Mouse (Mus musculus) cerebellum, postnatal 10 days (tissue): ENCODE measurements around the gene Gtf2f2.

ENCODE experiments used
- DNase-seq, 2 experiments: peaks; one replicate each; pipeline ENCODE4 v3.0.0; 2021; ENCODE audit warnings: mixed read lengths in 2 of 2

Gtf2f2 gene

DNA sequence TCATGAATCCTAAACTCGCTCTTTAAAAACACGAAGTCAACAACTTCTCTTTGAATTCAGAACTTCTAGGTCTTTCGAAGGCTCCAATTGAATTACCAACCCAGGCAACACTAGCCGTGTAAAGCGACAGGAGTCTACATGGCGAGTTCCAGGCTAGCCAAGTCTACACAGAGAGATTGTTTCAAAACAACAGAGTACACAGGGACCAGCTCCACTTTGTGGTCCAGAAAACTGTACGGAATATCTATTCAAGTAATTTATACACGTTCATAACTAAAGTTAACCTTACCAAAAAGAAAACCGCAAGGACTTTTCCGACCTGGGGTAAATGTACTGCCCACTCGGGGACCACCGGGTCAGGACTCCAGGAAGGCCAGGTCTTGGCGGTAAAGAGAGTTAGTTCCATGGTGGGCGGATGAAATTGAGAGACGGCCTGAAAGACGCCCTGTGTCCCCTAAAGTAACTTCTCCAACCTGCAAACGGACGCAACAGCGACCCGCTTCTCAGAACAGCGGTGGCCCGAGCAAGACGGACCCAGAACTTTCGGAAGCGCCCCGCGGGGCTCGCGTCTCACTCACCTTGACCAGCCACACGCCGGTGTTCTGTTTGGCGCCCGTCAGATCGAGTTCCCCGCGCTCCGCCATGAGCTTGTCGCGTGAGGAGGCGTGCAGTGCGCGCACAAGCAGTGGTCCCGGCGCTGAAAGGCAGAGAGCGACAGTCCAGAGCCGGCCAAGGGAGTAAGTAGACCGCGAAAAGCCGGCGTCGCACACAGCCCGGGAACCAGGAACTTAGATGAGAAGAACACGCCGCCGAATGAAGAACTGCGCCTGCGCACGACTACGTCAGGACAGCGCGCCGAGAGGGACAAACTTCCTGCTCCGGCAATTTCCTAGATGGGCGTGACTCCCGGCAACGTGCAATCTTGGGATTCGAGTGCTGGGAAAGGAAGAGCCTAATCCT lies at the start of gene Gtf2f2:
TSS of gene Gtf2f2 (minus strand) at position 764 of the 960 bp plus-strand sequence.
- DNase-seq, result peak; percentile 97 to 98

DNA sequence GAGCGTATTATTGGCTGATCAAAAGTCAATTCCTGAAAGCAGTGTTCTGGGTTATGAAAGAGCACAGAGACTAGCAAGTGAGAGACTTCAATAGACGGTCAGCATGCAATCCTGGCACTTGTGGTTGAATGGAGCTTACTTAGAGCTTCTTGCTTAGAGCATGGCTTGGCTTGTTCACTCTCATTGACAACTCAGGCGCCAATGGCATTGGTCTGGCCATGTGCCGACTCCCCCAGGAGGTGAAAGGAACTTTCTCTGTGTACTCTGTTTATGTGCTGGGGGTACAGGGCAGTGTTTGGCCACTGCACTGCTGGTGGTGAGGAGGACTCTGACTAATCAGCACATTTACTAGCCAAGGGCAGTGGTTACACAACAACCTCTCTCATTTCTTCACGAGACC lies 48.8 kb upstream of the Gtf2f2 start:
- peak; percentile 17 to 47 for DNase-seq

DNA sequence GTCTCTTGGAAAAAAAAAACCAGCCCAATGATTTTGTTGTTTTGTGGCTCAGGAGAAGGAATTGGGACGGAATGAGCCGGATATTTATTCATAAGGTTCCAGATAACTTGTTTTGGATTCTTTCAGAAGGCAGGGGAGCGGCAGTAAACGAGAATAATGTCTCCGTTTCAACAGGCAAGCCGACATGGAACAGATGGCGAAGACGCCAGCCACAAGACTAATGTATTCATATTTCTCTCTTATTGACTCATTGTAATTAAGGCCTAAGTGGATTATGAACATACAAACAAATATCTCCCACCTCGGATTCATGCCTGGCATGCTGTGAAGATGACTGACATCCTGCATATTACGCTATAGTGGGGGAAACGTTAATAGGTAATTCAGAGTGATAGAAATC lies 43.1 kb upstream of the Gtf2f2 start:
- DNase-seq, result peak in 1 of 2 experiments; percentile 19

DNA sequence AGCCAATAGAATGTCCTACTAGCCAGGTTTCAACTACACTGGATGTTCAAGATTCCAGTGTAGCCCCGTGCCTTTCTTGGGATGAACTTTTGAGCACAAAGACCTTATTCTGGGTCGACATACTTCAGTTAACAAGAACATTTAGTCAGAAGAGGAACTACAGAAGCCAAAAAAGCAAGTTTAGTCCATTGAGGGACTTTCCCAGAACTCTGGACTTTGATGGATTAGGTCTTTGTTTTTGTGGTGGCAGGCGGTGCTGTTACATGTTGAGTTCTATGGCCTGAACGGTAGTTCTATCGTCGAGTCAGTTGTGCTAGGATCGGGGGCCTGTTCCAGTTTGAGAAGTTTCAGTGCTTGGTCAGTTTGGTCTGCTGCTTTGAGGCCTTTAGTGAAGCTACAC lies 41.3 kb upstream of the Gtf2f2 start:
- DNase-seq, result no peak

- DNase-seq, result no peak
These were observed 35.1 kb upstream of the Gtf2f2 start for GRCm38 (mm10) chr14:76045767-76046166.

DNA sequence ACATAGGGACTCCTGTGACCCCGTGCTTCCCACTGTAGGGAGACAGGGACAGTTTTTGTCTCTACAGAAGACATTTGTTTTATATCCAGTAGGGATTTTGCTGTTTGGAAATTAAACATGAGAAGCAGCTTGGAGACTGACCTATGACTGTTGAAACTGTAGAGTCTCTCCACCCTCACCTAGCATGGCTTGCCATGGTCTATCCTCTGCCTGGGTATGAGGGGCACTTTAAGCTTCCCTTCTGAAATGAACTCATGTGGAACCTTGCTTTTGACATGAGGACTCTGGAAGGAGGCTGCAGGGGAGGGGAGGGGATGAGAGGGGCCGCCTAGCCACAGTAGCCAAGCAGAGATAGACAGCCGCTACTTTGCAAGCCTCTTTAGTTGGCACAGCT lies 33.5 kb upstream of the Gtf2f2 start:
- no peak for DNase-seq

GRCm38 (mm10) chr14:76043251-76044163 lies 32.8 kb upstream of the Gtf2f2 start:
- DNase-seq, result no peak

DNA sequence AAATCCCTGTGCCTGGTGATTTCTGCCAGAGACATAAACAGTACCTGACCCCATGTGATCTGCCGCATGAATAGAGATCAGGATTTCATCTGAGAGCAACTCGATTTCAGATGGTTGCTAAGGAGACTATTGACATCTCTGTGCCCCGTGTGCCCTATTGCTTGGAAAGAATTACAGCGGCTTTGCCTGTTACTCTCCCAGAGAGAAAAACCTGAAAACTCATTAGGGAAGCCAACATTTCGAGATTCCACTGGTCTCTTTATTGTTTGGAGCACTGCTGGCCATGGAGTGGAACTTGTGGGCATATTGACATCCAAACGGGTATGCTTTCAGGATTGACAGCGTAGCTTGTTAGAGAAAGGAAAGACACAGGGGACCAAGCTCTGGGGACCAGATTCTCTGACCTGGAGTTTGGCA lies 22.6 kb upstream of the Gtf2f2 start:
- peak; percentile 46 to 49 for DNase-seq

DNA sequence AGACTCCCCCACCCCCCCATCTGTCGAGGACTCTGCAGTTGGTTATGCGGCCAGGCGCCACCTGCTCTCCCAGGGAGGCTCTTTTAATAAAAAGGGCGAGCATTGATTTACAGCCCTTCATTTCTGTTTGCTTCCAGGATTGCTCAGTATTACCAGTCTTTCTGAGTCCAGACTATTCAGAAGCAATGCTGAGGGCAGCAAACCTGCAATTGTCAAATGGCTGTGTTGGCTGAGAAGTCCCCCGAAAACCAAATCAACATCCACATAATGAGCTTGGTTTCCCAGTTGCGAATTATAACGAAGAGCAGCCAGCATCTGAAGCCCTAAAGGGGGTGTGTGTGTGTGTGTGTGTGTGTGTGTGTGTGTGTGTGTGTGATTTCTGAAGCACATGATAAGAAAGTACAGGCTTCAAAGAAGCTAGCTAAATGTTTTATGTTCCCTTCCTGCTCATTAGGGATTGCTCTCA lies 22.0 kb upstream of the Gtf2f2 start:
- DNase-seq, result peak; percentile 63 to 67

DNA sequence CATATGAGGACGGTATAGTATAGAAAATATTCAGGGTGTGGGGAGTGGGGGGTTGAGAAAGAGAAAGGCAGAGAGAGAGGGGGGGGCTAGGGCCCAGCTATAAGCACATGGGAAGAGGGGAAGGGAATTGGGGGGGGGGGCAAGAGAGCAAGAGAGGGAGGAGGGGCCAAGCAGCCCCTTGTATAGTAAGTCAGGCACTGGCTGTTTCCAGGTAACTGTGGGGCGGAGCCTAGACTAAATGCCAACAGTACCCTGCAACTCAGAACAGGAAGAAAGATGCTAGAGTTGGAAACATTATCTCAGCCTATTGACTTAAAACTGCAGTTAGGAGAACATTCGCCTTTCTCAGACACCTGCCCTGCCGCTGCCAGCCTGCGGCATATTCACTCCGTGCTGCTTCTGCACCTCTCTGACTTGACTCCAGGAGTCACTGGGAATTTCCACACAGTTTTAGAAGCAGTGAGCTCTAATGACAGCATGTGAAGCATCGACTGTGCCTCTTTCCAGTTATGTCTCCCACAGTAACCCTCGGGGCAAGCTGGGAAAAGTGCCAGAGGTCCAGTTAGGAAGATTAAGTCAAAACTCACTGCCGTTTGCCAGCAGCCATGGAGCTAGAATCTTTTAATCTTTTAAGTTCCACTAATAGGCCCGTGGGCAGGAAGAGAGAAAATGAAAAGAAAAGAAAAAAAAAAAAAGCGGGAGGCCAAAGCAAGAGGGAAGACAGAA lies 20.6 kb upstream of the Gtf2f2 start:
- DNase-seq, result peak; percentile 80 to 87

DNA sequence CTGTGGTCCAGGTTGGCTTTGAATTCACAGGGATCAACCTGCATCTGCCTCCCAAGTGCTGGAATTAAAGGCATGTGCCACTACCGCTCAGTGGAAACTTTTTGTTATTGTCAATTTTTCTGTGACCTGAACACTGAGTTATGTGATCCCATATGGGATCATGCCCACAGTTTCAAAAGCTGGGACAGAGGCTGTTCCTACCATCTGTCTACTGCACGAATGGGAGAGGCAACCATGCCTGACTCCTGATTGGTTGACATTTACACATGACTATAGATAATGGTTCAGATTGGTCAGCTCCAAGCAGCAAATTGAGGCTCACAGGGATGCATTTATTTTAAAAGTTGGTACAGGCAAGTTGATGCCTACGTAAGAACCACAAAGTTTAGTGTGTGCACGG lies 14.0 kb upstream of the Gtf2f2 start:
- no peak for DNase-seq

DNA sequence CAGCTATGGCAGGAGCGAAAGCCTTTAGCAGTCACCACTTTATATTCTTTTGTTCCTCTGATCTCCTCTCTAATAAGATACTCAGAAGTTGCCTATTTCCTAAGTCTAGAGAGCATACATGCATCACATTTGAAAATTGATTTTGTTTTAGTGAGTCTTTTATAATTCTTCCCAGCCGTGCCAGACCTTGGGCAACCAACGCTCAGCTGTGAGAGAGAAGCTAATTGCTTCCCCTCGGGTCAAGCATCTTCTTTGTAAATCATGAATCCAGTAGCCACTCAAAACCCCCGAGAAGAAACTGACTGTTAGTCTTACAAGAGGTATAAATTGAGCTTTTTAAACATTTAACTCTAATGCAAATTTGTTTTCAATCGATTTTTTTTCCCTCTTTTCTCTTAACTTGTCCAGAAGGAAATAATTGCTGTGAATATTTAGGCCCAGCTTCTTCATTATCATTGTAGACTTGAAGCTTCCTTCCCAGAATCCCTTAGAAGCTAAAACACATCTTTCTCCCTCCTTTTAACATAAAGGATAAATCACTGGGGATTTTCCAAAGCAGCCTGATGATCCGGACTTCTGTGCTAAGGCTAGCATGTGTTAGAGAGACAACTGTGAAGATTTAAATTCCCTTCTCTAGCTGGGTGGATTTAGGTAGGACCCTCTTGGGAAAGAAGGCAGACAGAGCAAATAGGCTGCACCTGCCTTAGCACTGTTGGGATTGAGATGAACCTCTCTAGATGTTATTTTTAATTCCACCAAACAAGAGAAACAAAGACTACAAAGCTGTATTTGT lies 10.5 kb upstream of the Gtf2f2 start:
- no peak for DNase-seq

GRCm38 (mm10) chr14:76020259-76020785 lies 9.7 kb upstream of the Gtf2f2 start:
- peak; percentile 23 to 25 for DNase-seq

GRCm38 (mm10) chr14:76017785-76018490 lies 7.3 kb upstream of the Gtf2f2 start:
- peak; percentile 33 to 46 for DNase-seq

DNA sequence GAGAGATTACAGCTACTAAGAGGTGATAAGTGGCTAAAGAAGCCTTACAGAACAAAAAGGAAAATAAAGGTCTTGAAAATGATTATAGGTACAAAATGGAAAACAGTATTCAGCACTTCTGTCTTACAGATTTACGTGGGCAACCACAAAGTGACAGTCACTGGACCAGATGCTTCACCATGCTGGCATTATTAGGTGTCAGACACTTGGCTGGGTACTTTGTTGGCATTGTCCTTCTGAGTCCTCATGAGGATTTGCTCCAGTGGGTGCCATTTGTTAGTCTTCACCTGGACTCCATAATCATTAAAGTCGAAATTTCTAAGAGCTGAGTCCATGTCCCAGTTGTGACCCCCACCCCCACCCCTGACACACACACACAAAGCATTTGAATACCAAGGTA lies 3.7 kb upstream of the Gtf2f2 start:
- DNase-seq, result no peak

GRCm38 (mm10) chr14:76011062-76011457 lies 395 bp upstream of the Gtf2f2 start:
- no peak for DNase-seq

DNA sequence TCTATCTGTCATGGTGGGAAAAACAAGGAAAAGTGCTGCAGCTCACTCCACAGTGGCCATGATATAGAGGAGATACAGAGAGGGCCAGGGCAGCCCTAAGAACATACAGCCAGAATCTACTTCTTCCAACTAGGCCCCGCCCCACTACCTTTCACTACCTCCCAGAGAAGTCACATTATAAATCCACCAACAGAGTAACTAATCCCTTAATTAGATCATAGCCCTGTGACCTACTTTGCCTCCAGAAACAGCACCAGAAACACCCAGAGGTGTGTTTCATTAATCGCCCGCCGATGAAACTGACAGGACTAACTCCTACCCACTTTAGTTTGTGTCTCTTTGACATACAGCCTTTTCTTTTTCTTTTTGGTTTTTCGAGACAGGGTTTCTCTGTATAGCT lies 1.5 kb downstream of the Gtf2f2 start:
- no peak for DNase-seq

- DNase-seq, result no peak
These were observed 2.5 kb downstream of the Gtf2f2 start for GRCm38 (mm10) chr14:76008174-76008573.

DNA sequence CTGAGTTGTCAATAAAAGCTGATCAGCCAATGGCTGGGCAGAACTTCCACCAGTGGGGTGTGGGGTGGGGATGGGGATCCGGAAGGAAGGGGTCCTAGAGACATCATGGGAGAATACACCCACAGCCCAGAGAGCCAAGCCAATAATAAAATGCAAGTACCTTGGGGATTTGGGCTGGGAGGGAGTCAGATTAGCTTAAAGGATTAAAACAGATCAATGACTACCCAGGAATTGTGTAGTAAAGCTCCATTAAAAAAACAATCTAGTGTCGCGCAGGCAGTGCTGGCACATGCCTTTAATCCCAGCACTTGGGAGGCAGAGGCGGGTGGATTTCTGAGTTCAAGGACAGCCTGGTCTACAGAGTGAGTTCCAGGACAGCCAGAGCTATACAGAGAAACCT lies 5.7 kb downstream of the Gtf2f2 start:
- no peak for DNase-seq

DNA sequence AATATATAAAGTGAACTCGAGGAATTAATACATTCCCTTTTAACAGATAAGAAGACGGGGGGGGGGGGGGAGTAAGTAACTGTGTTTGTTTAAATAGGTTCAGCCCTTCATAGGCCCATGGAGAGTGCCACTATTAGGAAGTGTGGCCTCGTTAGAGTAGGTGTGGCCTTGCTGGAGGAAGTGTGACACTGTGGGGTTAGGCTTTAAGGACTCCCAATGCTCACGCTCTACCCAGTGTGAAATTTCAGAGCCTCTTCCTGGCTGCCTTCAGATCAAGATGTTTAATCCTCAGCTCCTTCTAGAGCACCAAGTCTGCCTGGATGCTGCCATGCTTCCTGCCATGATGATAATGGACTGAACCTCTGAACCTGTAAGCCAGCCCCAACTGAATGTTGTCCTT lies 8.9 kb downstream of the Gtf2f2 start:
- DNase-seq, result no peak

GRCm38 (mm10) chr14:75998082-75998481 lies 12.6 kb downstream of the Gtf2f2 start:
- no peak for DNase-seq
